Mouse (Mus musculus): ENCODE data around the gene Spaca7.

GRCm38 (mm10) chr8:12545671-12546070 is 27.2 kb upstream of the Spaca7 start:
- TF ChIP-seq GATA1 (IDR thresholded peaks at IDR 0.05; ENCODE audit: low read length) (no peak), TAL1 (IDR thresholded peaks at IDR 0.05; ENCODE audit: low read length) (no peak)
